Mouse (Mus musculus) megakaryocyte, embryonic 14.5 days (primary cell): ENCODE results near the gene Adgrl2. TPM values are rescaled to one million over a fixed set of nuclear protein-coding genes. Genes with fewer than 3 reads are reported as not detected.
A peak's percentile ranks its signal among the peaks of the same experiment; 100 is the strongest.

ENCODE experiments used
- H3K27me3 ChIP-seq: replicated peaks from 2 replicates; pipeline ENCODE3; 2012; ENCODE audit warnings: inconsistent platforms
- H3K36me3 ChIP-seq: replicated peaks from 2 replicates; pipeline ENCODE3; 2012; ENCODE audit warnings: low read length, inconsistent platforms, mixed read lengths
- H3K4me1 ChIP-seq: 2 replicates; pipeline ENCODE4 v1.6.1; 2012; ENCODE audit warnings: inconsistent platforms
- H3K4me3 ChIP-seq: replicated peaks from 2 replicates; pipeline ENCODE3; 2012; ENCODE audit warnings: moderate library complexity, mild to moderate bottlenecking, inconsistent platforms
- H3K9me3 ChIP-seq: 2 replicates; pipeline ENCODE4 v1.6.1; 2012; ENCODE audit warnings: inconsistent platforms
- FLI1 ChIP-seq: IDR thresholded peaks from 2 replicates; pipeline ENCODE4 v1.6.1; 2012; ENCODE audit warnings: low read length, inconsistent platforms, mixed read lengths
- GATA1 ChIP-seq: IDR thresholded peaks from 3 replicates; pipeline ENCODE4 v1.6.1; 2012; ENCODE audit warnings: mixed read lengths, low read length, inconsistent platforms, borderline replicate concordance
- polyA plus RNA-seq: library from polyadenylated mRNA; stranded (reverse); fragments of >175 nt; gene quantifications from 2 replicates; pipeline ENCODE4 v1.2.3, GENCODE M21; 2012; ENCODE audit warnings: low replicate concordance; ENCODE audit not compliant: insufficient read depth

Adgrl2 gene
- polyA plus RNA-seq, 1 experiment = 5.4 TPM

GRCm38 (mm10) chr3:148907873-148908272 is 82.5 kb downstream of the Adgrl2 start:
- no peak overlapping the region for H3K4me3 ChIP-seq
- TF ChIP-seq GATA1 (no peak), FLI1 (no peak)
- H3K27me3 ChIP-seq = no peaks in the 10 kb centered on the region
- peaks cover 54% of the 10 kb centered on the region for H3K4me1 ChIP-seq
- no peaks in the 10 kb centered on the region for H3K9me3 ChIP-seq
- H3K36me3 ChIP-seq = peaks cover 2% of the 10 kb centered on the region

- TF ChIP-seq FLI1 = no peak
- no peak for TF ChIP-seq GATA1
- Histone ChIP-seq H3K27me3 (no peaks in the 10 kb centered on the region), H3K4me3 (peak overlapping the region; percentile 62), H3K4me1 (peaks cover 58% of the 10 kb centered on the region), H3K36me3 (peaks cover 2% of the 10 kb centered on the region), H3K9me3 (no peaks in the 10 kb centered on the region)
Measured at GRCm38 (mm10) chr3:148907024-148907778, 83.2 kb downstream of the Adgrl2 start.

- Histone ChIP-seq H3K4me1 (peaks cover 67% of the 10 kb centered on the region), H3K4me3 (no peak overlapping the region), H3K36me3 (peaks cover 2% of the 10 kb centered on the region), H3K9me3 (no peaks in the 10 kb centered on the region), H3K27me3 (no peaks in the 10 kb centered on the region)
- no peak for TF ChIP-seq FLI1
- TF ChIP-seq GATA1 = no peak
Measured at GRCm38 (mm10) chr3:148905906-148906779, 84.2 kb downstream of the Adgrl2 start.

- Histone ChIP-seq H3K9me3 (no peaks in the 10 kb centered on the region), H3K4me1 (peaks cover 67% of the 10 kb centered on the region)
- TF ChIP-seq FLI1 (no peak), GATA1 (no peak)
Measured at GRCm38 (mm10) chr3:148905435-148905834, 84.9 kb downstream of the Adgrl2 start.

GRCm38 (mm10) chr3:148899857-148900256 is 90.5 kb downstream of the Adgrl2 start:
- Histone ChIP-seq H3K4me3 (no peak overlapping the region), H3K27me3 (no peaks in the 10 kb centered on the region), H3K4me1 (peaks cover 67% of the 10 kb centered on the region), H3K36me3 (peaks cover 2% of the 10 kb centered on the region), H3K9me3 (no peaks in the 10 kb centered on the region)
- TF ChIP-seq FLI1 (no peak), GATA1 (no peak)

More at GRCm38 (mm10) chr3:148905435-148905834, 84.9 kb downstream of the Adgrl2 start:
- Histone ChIP-seq H3K36me3 (peaks cover 2% of the 10 kb centered on the region), H3K4me3 (no peak overlapping the region), H3K27me3 (no peaks in the 10 kb centered on the region)

- Histone ChIP-seq H3K4me3 (no peak overlapping the region), H3K27me3 (no peaks in the 10 kb centered on the region), H3K9me3 (no peaks in the 10 kb centered on the region), H3K36me3 (peaks cover 2% of the 10 kb centered on the region), H3K4me1 (peaks cover 65% of the 10 kb centered on the region)
- TF ChIP-seq GATA1 = no peak
- no peak for TF ChIP-seq FLI1
Measured at GRCm38 (mm10) chr3:148899416-148899815, 90.9 kb downstream of the Adgrl2 start.

- no peaks in the 10 kb centered on the region for H3K9me3 ChIP-seq
- TF ChIP-seq FLI1 = no peak
- no peak for TF ChIP-seq GATA1
- H3K4me3 ChIP-seq = no peak overlapping the region
- H3K27me3 ChIP-seq = no peaks in the 10 kb centered on the region
- peaks cover 63% of the 10 kb centered on the region for H3K4me1 ChIP-seq
- peaks cover 1% of the 10 kb centered on the region for H3K36me3 ChIP-seq
Measured at GRCm38 (mm10) chr3:148898535-148899250, 91.7 kb downstream of the Adgrl2 start.

GRCm38 (mm10) chr3:148896281-148896680 is 94.1 kb downstream of the Adgrl2 start:
- Histone ChIP-seq H3K4me1 (peaks cover 61% of the 10 kb centered on the region), H3K9me3 (no peaks in the 10 kb centered on the region), H3K4me3 (no peak overlapping the region), H3K36me3 (no peaks in the 10 kb centered on the region), H3K27me3 (no peaks in the 10 kb centered on the region)
- TF ChIP-seq GATA1 = no peak
- TF ChIP-seq FLI1 = no peak

- peaks cover 53% of the 10 kb centered on the region for H3K4me1 ChIP-seq
- H3K9me3 ChIP-seq = no peaks in the 10 kb centered on the region
- peak overlapping the region; percentile 73 for H3K4me3 ChIP-seq
- no peak for TF ChIP-seq FLI1
- TF ChIP-seq GATA1 = no peak
- no peaks in the 10 kb centered on the region for H3K36me3 ChIP-seq
- no peaks in the 10 kb centered on the region for H3K27me3 ChIP-seq
Measured at GRCm38 (mm10) chr3:148895396-148896109, 94.8 kb downstream of the Adgrl2 start.
